Mouse (Mus musculus) midbrain, embryonic 12.5 days (tissue): ENCODE measurements around the gene Rnf185. TPM values are rescaled to one million over a fixed set of nuclear protein-coding genes. Genes with fewer than 3 reads are reported as not detected.

ENCODE experiments used
- ATAC-seq: fragments of 200-750 bp; cut with Nextera tagmentation; 2 replicates; pipeline ENCODE4 v1.8.0; 2017; ENCODE audit warnings: low read depth, moderate TSS enrichment, moderate library complexity; ENCODE audit not compliant: low FRiP score
- H3K27ac ChIP-seq: fragments of 300-500 bp; sonication (generic); replicated peaks from 2 replicates; pipeline ENCODE4 v1.5.1; 2016; ENCODE audit warnings: mild to moderate bottlenecking
- H3K27me3 ChIP-seq: fragments of 300-500 bp; sonication (generic); 2 replicates; pipeline ENCODE4 v1.6.1; 2016; ENCODE audit warnings: mild to moderate bottlenecking
- H3K36me3 ChIP-seq: fragments of 300-500 bp; sonication (generic); 2 replicates; pipeline ENCODE4 v1.6.1; 2016
- H3K4me1 ChIP-seq: fragments of 300-500 bp; sonication (generic); 2 replicates; pipeline ENCODE4 v1.6.1; 2016
- H3K4me2 ChIP-seq: fragments of 300-500 bp; sonication (generic); replicated peaks from 2 replicates; pipeline ENCODE4 v1.6.1; 2016; ENCODE audit warnings: mild to moderate bottlenecking, moderate library complexity
- H3K4me3 ChIP-seq: fragments of 300-500 bp; sonication (generic); 2 replicates; pipeline ENCODE4 v1.5.1; 2016; ENCODE audit warnings: mild to moderate bottlenecking
- H3K9ac ChIP-seq: fragments of 300-500 bp; sonication (generic); replicated peaks from 2 replicates; pipeline ENCODE4 v1.6.1; 2016; ENCODE audit warnings: mild to moderate bottlenecking, moderate library complexity
- H3K9me3 ChIP-seq: fragments of 300-500 bp; sonication (generic); 2 replicates; pipeline ENCODE4 v1.6.1; 2016; ENCODE audit warnings: mild to moderate bottlenecking
- WGBS: fragments of 180-500 bp; shearing (Covaris S2); methylation state at CpG from one replicate; pipeline ENCODE4 v1.1.7; 2016; 5-methylcytosine and 5-hydroxymethylcytosine counted together
- polyA plus RNA-seq: library from polyadenylated mRNA; unstranded; fragments of >200 nt; fragmentation: Nextera tagmentation; extraction: Ambion mirVana; gene quantifications from 2 replicates; pipeline ENCODE4 v1.2.1, GENCODE M21; 2016

Rnf185 gene
- polyA plus RNA-seq, 1 experiment from 2014 or later = 46.7 TPM

DNA sequence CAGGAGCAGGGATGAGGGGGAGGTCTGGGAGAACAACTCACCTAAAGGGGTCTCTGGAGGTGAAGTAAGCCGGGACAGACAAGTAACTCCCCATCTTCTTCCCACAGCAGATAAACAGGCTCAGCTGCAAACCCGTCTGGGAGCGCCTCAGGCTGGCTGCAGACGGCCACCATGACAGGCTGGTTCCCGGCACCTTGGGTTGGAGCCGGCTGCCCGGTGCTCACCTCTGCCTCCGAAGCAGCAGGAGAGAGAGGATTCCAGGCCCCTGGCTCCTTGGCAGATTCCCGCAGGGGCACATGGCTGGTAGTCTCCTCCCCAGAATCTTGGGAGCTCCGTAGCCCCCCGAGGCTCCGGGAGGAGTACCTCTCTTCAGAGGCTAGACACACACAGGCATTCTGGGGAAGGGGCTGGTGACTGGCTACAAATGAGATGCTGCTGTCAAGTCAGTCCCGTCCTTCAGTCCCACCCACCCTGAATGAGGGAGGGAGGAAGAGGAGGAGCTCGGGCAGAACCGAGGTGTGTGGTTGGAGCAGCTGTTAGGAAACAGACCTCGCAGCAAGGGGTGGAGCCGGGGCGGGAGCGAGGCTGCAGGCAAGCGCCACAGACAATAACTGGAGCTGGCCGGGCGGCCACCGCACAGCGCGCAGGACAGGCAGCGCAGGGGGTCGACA is 81.1 kb downstream of the Rnf185 start:
- peak overlapping the region; percentile 59 for H3K4me3 ChIP-seq
- H3K27me3 ChIP-seq = no peaks in the 10 kb centered on the region
- no peaks in the 10 kb centered on the region for H3K9me3 ChIP-seq
- peak; percentile 96 for ATAC-seq
- peak overlapping the region; percentile 72 for H3K4me2 ChIP-seq
- peak overlapping the region; percentile 91 for H3K27ac ChIP-seq
- peaks cover 52% of the 10 kb centered on the region for H3K4me1 ChIP-seq
- 2% methylated on average over 27 of the region's 27 CpGs for WGBS
- peak overlapping the region; percentile 75 for H3K9ac ChIP-seq
- H3K36me3 ChIP-seq = no peaks in the 10 kb centered on the region

DNA sequence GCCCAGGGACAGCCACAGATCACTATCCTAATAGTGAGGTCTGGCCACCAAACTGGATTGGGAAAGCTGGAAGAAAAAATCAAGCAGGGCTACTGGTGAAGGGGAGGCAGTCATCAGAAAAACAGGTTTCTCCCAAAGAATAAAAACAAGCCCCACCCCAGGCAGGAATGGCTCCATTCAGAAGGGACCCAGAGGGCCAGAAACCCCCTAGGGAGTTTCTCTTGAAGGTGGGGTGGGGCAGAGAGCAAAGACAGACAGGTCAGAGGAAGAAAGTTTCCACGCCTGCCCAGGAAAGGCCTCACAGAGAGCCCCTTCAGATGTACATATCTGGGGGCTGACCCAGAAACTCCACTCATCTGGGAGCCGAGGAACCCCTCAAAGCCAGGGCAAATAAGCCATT is 82.0 kb downstream of the Rnf185 start:
- peak overlapping the region; percentile 59 for H3K4me3 ChIP-seq
- H3K27me3 ChIP-seq = no peaks in the 10 kb centered on the region
- no peaks in the 10 kb centered on the region for H3K36me3 ChIP-seq
- no peaks in the 10 kb centered on the region for H3K9me3 ChIP-seq
- H3K4me2 ChIP-seq = peak overlapping the region; percentile 72
- ATAC-seq = no peak
- peak overlapping the region; percentile 91; the same call in 1 of the 2 replicates for H3K27ac ChIP-seq
- 82% methylated on average over 2 of the region's 2 CpGs for WGBS
- peak overlapping the region; percentile 75 for H3K9ac ChIP-seq
- H3K4me1 ChIP-seq = peaks cover 52% of the 10 kb centered on the region

DNA sequence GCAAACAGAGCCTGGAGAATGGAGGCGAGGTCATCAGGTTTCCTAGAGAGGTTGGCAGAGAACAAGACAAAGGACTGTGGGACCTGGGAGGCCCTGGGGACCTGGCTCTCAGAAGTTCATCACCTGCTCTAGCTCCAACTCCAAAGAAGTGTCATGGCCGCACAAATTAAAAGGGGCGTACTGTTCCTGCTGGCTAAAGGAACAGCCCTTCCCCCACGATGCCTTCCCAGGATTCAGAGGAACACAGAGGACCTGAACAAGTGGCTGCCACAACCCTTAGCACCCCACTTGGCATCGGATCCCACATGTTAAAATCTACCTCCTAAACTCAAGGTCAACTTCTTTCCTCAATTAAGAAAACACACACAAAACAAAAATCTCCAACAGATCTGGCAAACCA is 82.7 kb downstream of the Rnf185 start:
- H3K4me2 ChIP-seq = peak overlapping the region; percentile 72
- no peak overlapping the region for H3K27ac ChIP-seq
- WGBS = 80% methylated on average over 5 of the region's 5 CpGs
- H3K27me3 ChIP-seq = no peaks in the 10 kb centered on the region
- H3K4me3 ChIP-seq = peak overlapping the region; percentile 59; the same call in 1 of the 2 replicates
- no peak overlapping the region; the same call in 1 of the 2 replicates for H3K9ac ChIP-seq
- no peak for ATAC-seq
- H3K4me1 ChIP-seq = peaks cover 47% of the 10 kb centered on the region
- no peaks in the 10 kb centered on the region for H3K9me3 ChIP-seq
- no peaks in the 10 kb centered on the region for H3K36me3 ChIP-seq

DNA sequence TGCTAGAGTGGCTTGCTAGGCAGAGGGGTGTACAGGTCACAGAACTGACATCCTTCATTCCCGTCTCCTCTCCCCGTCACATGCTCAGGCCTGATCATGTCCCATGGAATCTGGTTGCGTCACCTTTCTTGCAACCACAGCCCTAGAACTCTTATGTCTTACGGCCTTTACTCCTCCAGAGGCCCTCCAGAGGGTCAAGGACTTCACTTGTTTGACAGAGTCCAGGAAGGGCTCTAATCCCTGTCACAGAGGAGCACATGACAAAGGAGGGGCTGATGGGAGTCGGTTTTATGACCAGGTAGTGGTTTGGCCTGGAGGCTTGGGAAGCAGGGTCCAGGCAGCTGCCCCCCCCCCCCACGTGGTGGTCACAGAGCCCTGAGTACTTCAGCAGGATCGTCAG is 83.2 kb downstream of the Rnf185 start:
- peak overlapping the region; percentile 72 for H3K4me2 ChIP-seq
- H3K9ac ChIP-seq = no peak overlapping the region; the same call in 1 of the 2 replicates
- ATAC-seq = no peak
- peak overlapping the region; percentile 59; the same call in 1 of the 2 replicates for H3K4me3 ChIP-seq
- H3K27ac ChIP-seq = no peak overlapping the region
- WGBS = 54% methylated on average over 7 of the region's 7 CpGs
- no peaks in the 10 kb centered on the region for H3K36me3 ChIP-seq
- no peaks in the 10 kb centered on the region for H3K27me3 ChIP-seq
- peaks cover 42% of the 10 kb centered on the region for H3K4me1 ChIP-seq
- no peaks in the 10 kb centered on the region for H3K9me3 ChIP-seq

DNA sequence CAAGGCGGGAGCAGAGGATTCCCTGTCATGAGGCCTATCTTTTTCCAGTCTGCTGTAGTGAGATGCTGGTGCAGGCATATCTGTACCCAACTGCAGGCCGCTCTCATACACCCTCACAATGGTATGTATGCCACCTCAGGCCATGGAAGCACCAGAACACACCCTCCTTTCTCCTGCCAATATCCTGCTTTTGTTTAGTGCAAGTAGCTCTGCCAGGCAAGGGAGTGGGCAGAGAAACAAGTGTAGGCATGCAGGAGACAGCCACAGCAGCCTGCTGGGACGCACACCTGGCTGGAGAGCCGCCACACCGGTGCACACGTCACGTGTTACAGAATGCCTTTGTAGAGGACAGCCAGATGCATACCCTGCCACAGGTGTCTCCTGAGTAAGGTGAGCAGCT is 85.8 kb downstream of the Rnf185 start:
- Histone ChIP-seq H3K27ac (no peak overlapping the region), H3K4me3 (no peak overlapping the region), H3K4me2 (no peak overlapping the region), H3K9me3 (peaks cover 3% of the 10 kb centered on the region; the same call in 1 of the 2 replicates), H3K4me1 (peaks cover 27% of the 10 kb centered on the region), H3K36me3 (0 out of 2 replicates have a peak, but pooled peaks cover 6% of the 10 kb centered on the region), H3K9ac (no peak overlapping the region), H3K27me3 (no peaks in the 10 kb centered on the region)
- no peak for ATAC-seq
- 92% methylated on average over 7 of the region's 7 CpGs for WGBS

Other genes starting within 250 kb of the Rnf185 start
- gene Eif4enif1, start 250.0 kb downstream of the Rnf185 start, polyA plus RNA-seq = 59.6 and 60.9 TPM in 2 replicates
- gene Drg1, start 185.9 kb downstream of the Rnf185 start, polyA plus RNA-seq = 264 and 285 TPM in 2 replicates
- gene Patz1, start 163.5 kb downstream of the Rnf185 start, polyA plus RNA-seq = 140 and 154 TPM in 2 replicates
- gene Pik3ip1, start 122.0 kb downstream of the Rnf185 start, polyA plus RNA-seq = 17.3 TPM in 2 replicates
- 94.3 and 102 TPM in 2 replicates for gene Limk2, start 43.2 kb downstream of the Rnf185 start, polyA plus RNA-seq
- 0.67 and 0.98 TPM in 2 replicates for gene Pla2g3, start 35.9 kb upstream of the Rnf185 start, polyA plus RNA-seq
- 0.38 and 0.68 TPM in 2 replicates for gene Inpp5j, start 52.5 kb upstream of the Rnf185 start, polyA plus RNA-seq
- 55.4 and 69.3 TPM in 2 replicates for gene Selenom, start 62.3 kb upstream of the Rnf185 start, polyA plus RNA-seq
- gene Smtn, start 88.2 kb upstream of the Rnf185 start, polyA plus RNA-seq = 36.8 and 39.2 TPM in 2 replicates
- 56.5 and 58.0 TPM in 2 replicates for gene Morc2a, start 196.8 kb upstream of the Rnf185 start, polyA plus RNA-seq